Comparison of ENCODE assay signal across 17 mouse cellular contexts in the genomic region with DNA sequence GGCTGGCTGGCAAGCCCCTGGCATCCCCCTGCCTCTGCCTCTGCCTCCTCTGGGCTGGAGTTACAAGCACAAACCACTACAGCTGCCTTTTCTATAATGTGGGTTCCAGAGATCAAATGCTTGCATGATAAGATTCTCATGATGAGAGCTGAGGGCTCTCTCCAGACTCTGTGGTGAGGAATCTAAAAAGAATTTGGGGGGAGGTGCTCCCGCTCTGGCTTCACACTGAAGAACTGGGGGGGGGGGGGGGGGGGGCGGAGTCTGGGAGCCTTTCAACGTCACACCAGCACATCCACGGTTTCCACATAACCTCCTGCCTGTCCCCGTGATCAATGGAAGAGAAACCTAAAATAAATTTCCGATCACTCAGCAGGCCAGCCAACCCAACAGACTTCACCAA. TPM values are rescaled to one million over a fixed set of nuclear protein-coding genes. Genes with fewer than 3 reads are reported as not detected.
DNase-seq lines count a peak whose midpoint lies in the region; ATAC-seq lines count a peak whose summit lies in the region.
"Had no signal": no experiment of that assay in that cellular context is flagged by ENCODE, and none has a peak within 500 bp of the region (broad histone marks: within the 10 kb centered on the region; RNA-seq: fewer than 3 reads in every experiment).

No protein-coding gene starts in this region.

- H3K9ac ChIP-seq in limb, embryonic 12.5 days (replicated peaks) = no peak overlapping the region
- H3K9ac ChIP-seq: embryonic facial prominence, embryonic 13.5 days; hindbrain, embryonic 14.5 days; liver, embryonic 13.5 days; midbrain, embryonic 13.5 days; neural tube, embryonic 15.5 days had no signal

- H3K4me3 ChIP-seq in limb, embryonic 12.5 days (replicated peaks) = no peak overlapping the region
- H3K4me3 ChIP-seq in limb, embryonic 10.5 days = no peak overlapping the region
- H3K4me3 ChIP-seq: embryonic facial prominence, embryonic 13.5 days; liver, embryonic 13.5 days; midbrain, embryonic 13.5 days; neural tube, embryonic 15.5 days had no signal

- ATAC-seq in limb, embryonic 12.5 days (ENCODE audit: insufficient number of reproducible peaks, insufficient read depth, low FRiP score, low TSS enrichment, low read depth) = 0 out of 2 replicates have a peak, but pooled peaks have one; percentile 11
- peak; percentile 48 for ATAC-seq in CD4-positive, CD25-positive, alpha-beta regulatory T cell, adult 4 months
- ATAC-seq: midbrain, embryonic 13.5 days had no signal

- no peak for DNase-seq in limb, embryonic 10.5 days (ENCODE audit: low spot score)
- peak; percentile 88 for DNase-seq in 3T3-L1 (ENCODE audit: low read depth, low spot score)
- peak; percentile 41 for DNase-seq in induced T-regulatory cell, adult 2 months (ENCODE audit: low read depth)
- no peak for DNase-seq in retina, postnatal 1 day
- no peak for DNase-seq in layer of hippocampus, adult 9-10 months (ENCODE audit: low spot score)
- DNase-seq: adrenal gland, postnatal 14 days; cerebellum, adult 18-20 months; gastrocnemius, postnatal 10 days; kidney, adult 8-10 months; liver, embryonic 13.5 days; lung, postnatal 14 days had no signal

- 31% methylated on average over 4 of the region's 6 CpGs for WGBS in limb, embryonic 12.5 days
- 37% methylated on average over 5 of the region's 6 CpGs for WGBS in limb, embryonic 10.5 days

- H3K36me3 ChIP-seq in limb, embryonic 12.5 days = peaks cover 40% of the 10 kb centered on the region
- H3K36me3 ChIP-seq in limb, embryonic 10.5 days = peaks cover 41% of the 10 kb centered on the region

- H3K27me3 ChIP-seq in limb, embryonic 12.5 days = peaks cover 19% of the 10 kb centered on the region
- H3K27me3 ChIP-seq in limb, embryonic 10.5 days (ENCODE audit: low read depth, poor library complexity, severe bottlenecking) = peaks cover 25% of the 10 kb centered on the region
- H3K27me3 ChIP-seq: neural tube, embryonic 15.5 days had no signal

- no peak overlapping the region for H3K27ac ChIP-seq in limb, embryonic 12.5 days
- no peak overlapping the region for H3K27ac ChIP-seq in limb, embryonic 10.5 days
- H3K27ac ChIP-seq: embryonic facial prominence, embryonic 13.5 days; hindbrain, embryonic 14.5 days; liver, embryonic 13.5 days; midbrain, embryonic 13.5 days; neural tube, embryonic 15.5 days had no signal

- no peak overlapping the region for H3K4me2 ChIP-seq in limb, embryonic 12.5 days
- H3K4me2 ChIP-seq: embryonic facial prominence, embryonic 13.5 days; hindbrain, embryonic 14.5 days; liver, embryonic 13.5 days; midbrain, embryonic 13.5 days; neural tube, embryonic 15.5 days had no signal

- H3K4me1 ChIP-seq in limb, embryonic 12.5 days (replicated peaks) = peaks cover 17% of the 10 kb centered on the region
- peaks cover 19% of the 10 kb centered on the region for H3K4me1 ChIP-seq in limb, embryonic 10.5 days

- no peaks in the 10 kb centered on the region for H3K9me3 ChIP-seq in limb, embryonic 12.5 days
- no peaks in the 10 kb centered on the region for H3K9me3 ChIP-seq in limb, embryonic 10.5 days (replicated peaks)
- H3K9me3 ChIP-seq: embryonic facial prominence, embryonic 13.5 days; liver, embryonic 13.5 days; midbrain, embryonic 13.5 days; neural tube, embryonic 15.5 days had no signal

RNA-seq across cellular contexts. Expression of a gene that starts 26.1 kb away (rescaled TPM):
- polyA plus RNA-seq in limb, embryonic 12.5 days (2016; fragmentation: Nextera tagmentation; extraction: Ambion mirVana) = 106 and 111 TPM in 2 replicates
- 76.9 and 80.9 TPM in 2 replicates for polyA plus RNA-seq in limb, embryonic 10.5 days (2016; fragmentation: Nextera tagmentation; extraction: Ambion mirVana)
- 10 to 100 TPM; 10.7 to 13.2 TPM for polyA plus RNA-seq in CD4-positive, CD25-positive, alpha-beta regulatory T cell, adult 4 months (2017; shearing (Covaris generic))

RNA-seq across cellular contexts. Expression of a gene that starts 30.1 kb away (rescaled TPM):
- 8.0 and 8.5 TPM in 2 replicates for polyA plus RNA-seq in limb, embryonic 12.5 days (2016; fragmentation: Nextera tagmentation; extraction: Ambion mirVana)
- 5.5 and 6.2 TPM in 2 replicates for polyA plus RNA-seq in limb, embryonic 10.5 days (2016; fragmentation: Nextera tagmentation; extraction: Ambion mirVana)
- polyA plus RNA-seq in CD4-positive, CD25-positive, alpha-beta regulatory T cell, adult 4 months (2017; shearing (Covaris generic)) = 100 to 1,000 TPM; 125 to 142 TPM

Comparison
In these comparisons a context has a peak if more than half of its experiments do, and no peak if none do; other contexts are left out.
1. DNase-seq: peak in 3T3-L1 (single experiment) and induced T-regulatory cell, adult 2 months (single experiment); none in limb, embryonic 10.5 days (single experiment), retina, postnatal 1 day (single experiment) and layer of hippocampus, adult 9-10 months (single experiment).
2. RNA of a gene that starts 30.1 kb away (polyA plus RNA-seq): 125 to 142 TPM in CD4-positive, CD25-positive, alpha-beta regulatory T cell, adult 4 months; 8.0 to 8.5 TPM in limb, embryonic 12.5 days and 5.5 to 6.2 TPM in limb, embryonic 10.5 days; every median in the first group is over 10 times any median in the second.